Mouse (Mus musculus): Measurements from ENCODE around the gene Gabarapl2.

GRCm38 (mm10) chr8:111932580-111933336 is 7.7 kb upstream of the Gabarapl2 start:
- TF ChIP-seq POLR2A (IDR thresholded peaks at IDR 0.05; ENCODE audit: insufficient read depth, low read length) (no peak), EP300 (IDR thresholded peaks at IDR 0.05; ENCODE audit: insufficient read depth, low read depth, low read length) (no peak)

Data from ES-Bruce4 (cell line).